Mouse (Mus musculus): ENCODE measurements at regions not wholly inside any gene's neighbourhood (a gene's known extent, or its start where the extent isn't known, plus 50 kb on each side); places are given as distances from the start of the nearest gene placed in this dataset. TPM values are rescaled to one million over a fixed set of nuclear protein-coding genes. Genes with fewer than 3 reads are reported as not detected.

DNA sequence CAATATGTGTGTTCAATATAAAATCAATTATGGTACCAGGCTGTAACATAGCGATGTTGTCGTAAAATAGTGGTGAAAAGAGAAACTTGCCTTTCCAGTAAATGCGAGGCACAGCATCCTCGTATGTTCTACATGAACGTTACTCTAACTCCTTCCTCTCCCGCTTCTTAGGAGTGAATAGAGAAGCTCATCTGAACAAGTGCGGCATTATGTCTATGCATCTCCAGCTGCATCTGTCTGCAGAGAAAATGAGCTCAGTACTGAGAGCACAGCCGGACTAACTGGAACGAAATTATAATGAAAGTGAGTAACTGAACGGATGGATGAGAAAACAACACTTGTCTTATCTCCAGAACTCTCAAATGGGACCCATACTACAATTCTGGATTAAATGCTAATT, 193.5 kb upstream of the Atp11b start:
- Histone ChIP-seq H3K9me3 (ENCODE audit: low read length) (no peaks in the 10 kb centered on the region), H3K36me3 (ENCODE audit: insufficient read depth, low read length) (no peaks in the 10 kb centered on the region), H3K27ac (ENCODE audit: low read depth, low read length) (no peak overlapping the region), H3K27me3 (ENCODE audit: insufficient read depth, low read length) (no peaks in the 10 kb centered on the region), H3K4me3 (ENCODE audit: low read depth, low read length) (no peak overlapping the region), H3K9ac (replicated peaks; ENCODE audit: low read length, poor library complexity, severe bottlenecking) (no peak overlapping the region), H3K4me1 (ENCODE audit: insufficient read depth, low read length) (no peaks in the 10 kb centered on the region), H3K4me2 (ENCODE audit: low read depth, low read length, poor library complexity, severe bottlenecking) (no peak overlapping the region)
- DNase-seq (ENCODE audit: low spot score) (peak; percentile 15), ATAC-seq (ENCODE audit: low FRiP score) (no peak)
- 81% methylated on average over 10 of the region's 10 CpGs for WGBS
- TF ChIP-seq CTCF (IDR thresholded peaks at IDR 0.05), result no peak

DNA sequence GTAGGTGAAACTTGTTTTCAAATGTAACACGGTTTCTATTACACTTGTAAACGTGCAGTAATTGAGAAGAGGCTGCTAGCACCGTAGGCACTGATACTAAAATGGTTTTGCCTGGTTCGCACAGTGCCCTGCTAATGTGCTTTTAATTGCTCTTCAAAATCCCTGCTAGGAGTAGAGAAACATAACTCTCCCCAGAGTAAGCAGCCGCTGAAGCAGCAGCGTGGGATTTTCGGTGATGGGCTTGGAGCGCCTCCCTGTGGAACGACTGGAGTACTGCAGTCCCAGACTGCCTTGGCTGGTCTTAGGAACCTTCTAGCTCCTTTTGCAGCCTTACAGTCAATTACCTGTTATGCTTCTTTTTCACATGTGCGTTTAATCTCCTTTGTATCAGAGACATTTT, 179.5 kb upstream of the Atp11b start:
- no peaks in the 10 kb centered on the region for H3K4me1 ChIP-seq (ENCODE audit: insufficient read depth, low read length)
- ATAC-seq (ENCODE audit: low FRiP score) (peak; percentile 63; the same call in 1 of the 2 replicates), DNase-seq (ENCODE audit: low spot score) (peak; percentile 80)
- no peak overlapping the region for H3K4me3 ChIP-seq (ENCODE audit: low read depth, low read length)
- no peak overlapping the region for H3K27ac ChIP-seq (ENCODE audit: low read depth, low read length)
- H3K9ac ChIP-seq (replicated peaks; ENCODE audit: low read length, poor library complexity, severe bottlenecking), result no peak overlapping the region
- WGBS, result 17% methylated on average over 10 of the region's 10 CpGs
- H3K4me2 ChIP-seq (ENCODE audit: low read depth, low read length, poor library complexity, severe bottlenecking), result no peak overlapping the region
- H3K27me3 ChIP-seq (ENCODE audit: insufficient read depth, low read length), result no peaks in the 10 kb centered on the region
- H3K36me3 ChIP-seq (ENCODE audit: insufficient read depth, low read length), result no peaks in the 10 kb centered on the region
- H3K9me3 ChIP-seq (ENCODE audit: low read length), result no peaks in the 10 kb centered on the region
- peak; percentile 89 for TF ChIP-seq CTCF (IDR thresholded peaks at IDR 0.05)

Small RNAs in the stretch of these regions (microRNA-seq; reads per million reads assigned to microRNA genes)
- not detected for gene Gm25442 (ENCODE audit: borderline number of aligned reads)
